Mouse (Mus musculus) testis, adult 2 months (tissue): Measurements from ENCODE around the gene Vezt. TPM values are rescaled to one million over a fixed set of nuclear protein-coding genes. Genes with fewer than 3 reads are reported as not detected.
A peak's percentile ranks its signal among the peaks of the same experiment; 100 is the strongest.

Experiments
- H3K27ac ChIP-seq: fragments of 200-500 bp; 2 replicates; pipeline ENCODE4 v1.5.1; 2012; ENCODE audit warnings: low read depth, low read length; ENCODE audit not compliant: control insufficient read depth, insufficient read depth
- H3K27me3 ChIP-seq: fragments of 200-500 bp; 2 replicates; pipeline ENCODE4 v1.6.1; 2012; ENCODE audit warnings: mild to moderate bottlenecking, low read length, moderate library complexity; ENCODE audit not compliant: control insufficient read depth, insufficient read depth
- H3K36me3 ChIP-seq: fragments of 200-500 bp; 2 replicates; pipeline ENCODE4 v1.6.1; 2012; ENCODE audit warnings: mild to moderate bottlenecking, low read length; ENCODE audit not compliant: control insufficient read depth, insufficient read depth
- H3K4me1 ChIP-seq: fragments of 200-500 bp; 2 replicates; pipeline ENCODE4 v1.6.1; 2012; ENCODE audit warnings: low read length; ENCODE audit not compliant: control insufficient read depth, insufficient read depth
- H3K4me3 ChIP-seq: fragments of 200-500 bp; 2 replicates; pipeline ENCODE4 v1.5.1; 2012; ENCODE audit warnings: low read depth, mild to moderate bottlenecking, low read length, moderate library complexity, mixed read lengths; ENCODE audit not compliant: control insufficient read depth
- CTCF ChIP-seq: fragments of 200-500 bp; IDR thresholded peaks from 2 replicates; pipeline ENCODE4 v1.5.1; 2012; ENCODE audit warnings: low read depth, mild to moderate bottlenecking, inconsistent platforms, low read length, moderate library complexity; ENCODE audit not compliant: control insufficient read depth, insufficient read depth, insufficient replicate concordance
- POLR2A ChIP-seq: fragments of 200-500 bp; IDR thresholded peaks from 2 replicates; pipeline ENCODE4 v1.6.1; 2012; ENCODE audit warnings: low read depth, mild to moderate bottlenecking, inconsistent platforms, low read length, moderate library complexity; ENCODE audit not compliant: control insufficient read depth
- polyA plus RNA-seq: library from polyadenylated mRNA; depleted of rRNA; stranded (reverse); fragments of >200 nt; gene quantifications from 2 replicates; pipeline ENCODE4 v1.2.3, GENCODE M21; 2012

Vezt gene
- polyA plus RNA-seq, 1 experiment, result 33.7 TPM

GRCm38 (mm10) chr10:93911326-93911725, 124.3 kb downstream of the Vezt start:
- TF ChIP-seq POLR2A (no peak), CTCF (no peak)
- H3K36me3 ChIP-seq, result no peaks in the 10 kb centered on the region
- no peaks in the 10 kb centered on the region for H3K27me3 ChIP-seq
- H3K27ac ChIP-seq, result no peak overlapping the region
- peaks cover 9% of the 10 kb centered on the region for H3K4me1 ChIP-seq
- no peak overlapping the region for H3K4me3 ChIP-seq

- no peaks in the 10 kb centered on the region for H3K27me3 ChIP-seq
- no peaks in the 10 kb centered on the region for H3K36me3 ChIP-seq
- H3K27ac ChIP-seq, result no peak overlapping the region
- H3K4me3 ChIP-seq, result no peak overlapping the region
- TF ChIP-seq POLR2A (no peak), CTCF (no peak)
- H3K4me1 ChIP-seq, result peaks cover 9% of the 10 kb centered on the region
These were observed 125.7 kb downstream of the Vezt start for GRCm38 (mm10) chr10:93909811-93910446.

GRCm38 (mm10) chr10:93909015-93909414, 126.6 kb downstream of the Vezt start:
- H3K36me3 ChIP-seq, result no peaks in the 10 kb centered on the region
- no peak for TF ChIP-seq CTCF
- TF ChIP-seq POLR2A, result no peak
- H3K4me3 ChIP-seq, result no peak overlapping the region
- H3K27ac ChIP-seq, result no peak overlapping the region
- no peaks in the 10 kb centered on the region for H3K27me3 ChIP-seq
- H3K4me1 ChIP-seq, result peaks cover 9% of the 10 kb centered on the region

DNA sequence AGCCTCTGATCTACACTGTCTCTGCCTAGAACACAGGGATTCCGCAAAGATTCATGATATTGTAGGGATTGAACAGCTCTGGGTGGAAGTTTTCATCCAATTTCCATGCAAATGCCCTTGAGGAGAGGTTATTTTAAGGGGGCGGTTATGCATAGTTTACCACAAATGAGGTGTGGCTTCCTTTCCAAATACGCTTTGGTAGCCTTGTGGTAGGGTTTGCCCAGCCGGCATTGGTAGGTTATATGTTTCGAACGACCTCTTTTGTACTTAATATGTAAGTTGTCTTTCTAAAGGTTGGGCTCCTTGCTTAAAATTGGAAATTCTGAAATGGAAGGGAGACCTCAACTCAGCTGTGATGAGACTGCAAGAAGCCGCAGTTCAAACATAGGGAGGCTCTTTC, 127.1 kb downstream of the Vezt start:
- no peaks in the 10 kb centered on the region for H3K27me3 ChIP-seq
- no peaks in the 10 kb centered on the region for H3K36me3 ChIP-seq
- no peak overlapping the region for H3K27ac ChIP-seq
- H3K4me3 ChIP-seq, result no peak overlapping the region
- TF ChIP-seq POLR2A (no peak), CTCF (no peak)
- H3K4me1 ChIP-seq, result peaks cover 9% of the 10 kb centered on the region

- no peak for TF ChIP-seq CTCF
- TF ChIP-seq POLR2A, result no peak
- no peaks in the 10 kb centered on the region for H3K36me3 ChIP-seq
- no peak overlapping the region for H3K27ac ChIP-seq
- H3K4me3 ChIP-seq, result peak overlapping the region; percentile 39
- H3K27me3 ChIP-seq, result no peaks in the 10 kb centered on the region
- H3K4me1 ChIP-seq, result peaks cover 9% of the 10 kb centered on the region
These were observed 128.2 kb downstream of the Vezt start for GRCm38 (mm10) chr10:93907376-93907775.

- Histone ChIP-seq H3K27ac (no peak overlapping the region), H3K4me1 (no peaks in the 10 kb centered on the region), H3K36me3 (no peaks in the 10 kb centered on the region), H3K27me3 (no peaks in the 10 kb centered on the region), H3K4me3 (no peak overlapping the region)
- TF ChIP-seq POLR2A (no peak), CTCF (no peak)
These were observed 135.7 kb downstream of the Vezt start for GRCm38 (mm10) chr10:93899907-93900306.

GRCm38 (mm10) chr10:93899303-93899702, 136.3 kb downstream of the Vezt start:
- Histone ChIP-seq H3K27me3 (no peaks in the 10 kb centered on the region), H3K4me3 (no peak overlapping the region), H3K4me1 (no peaks in the 10 kb centered on the region), H3K27ac (no peak overlapping the region), H3K36me3 (no peaks in the 10 kb centered on the region)
- TF ChIP-seq CTCF (no peak), POLR2A (no peak)

DNA sequence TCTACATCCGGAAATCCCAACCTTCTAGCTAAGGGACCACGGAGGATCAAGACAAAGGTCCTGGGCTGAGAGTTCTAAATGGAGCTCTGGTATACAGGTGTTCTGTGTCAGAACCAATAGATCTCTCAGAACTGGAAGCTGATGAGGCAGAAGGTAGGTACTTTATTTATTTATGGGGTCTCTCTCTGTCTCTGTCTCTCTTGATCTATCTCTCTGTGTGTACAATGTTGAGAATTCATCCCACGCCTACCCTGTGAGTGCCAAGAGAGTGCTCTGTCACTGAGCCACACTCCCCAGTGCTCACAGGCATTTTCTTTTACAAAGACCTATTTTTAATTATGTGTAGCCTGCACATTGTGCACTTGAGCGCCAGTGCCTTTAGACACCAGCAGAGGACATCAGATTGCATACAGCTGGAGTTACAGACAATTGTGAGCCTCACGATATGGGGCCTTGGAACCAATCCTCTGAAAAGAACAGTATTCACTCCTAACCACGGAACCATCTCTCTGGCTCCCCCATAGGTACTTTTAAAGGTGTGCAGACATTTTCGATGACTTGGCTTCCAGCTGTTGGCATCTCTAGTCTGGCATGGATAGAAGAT, 138.5 kb downstream of the Vezt start, which contains the start of gene Metap2:
Gene Metap2, minus strand, starts transcription at position 51 of the 604 bp plus-strand sequence.
- Histone ChIP-seq H3K4me3 (peak within 1 kb of the TSS; percentile 44), H3K36me3 (no peaks in the 10 kb centered on the region), H3K4me1 (no peaks in the 10 kb centered on the region), H3K27ac (no peak within 1 kb of the TSS), H3K27me3 (no peaks in the 10 kb centered on the region)
- TF ChIP-seq POLR2A (no peak), CTCF (no peak)
